Mouse (Mus musculus): ENCODE results near the gene Gabra4. TPM values are rescaled to one million over a fixed set of nuclear protein-coding genes. Genes with fewer than 3 reads are reported as not detected.
"Not testable (repeated sequence)": the region's sequence is repeated elsewhere in the genome, so short reads cannot be mapped to it uniquely, and the experiment has no call there.

Gabra4 gene
- polyA plus RNA-seq, 1 experiment = not detected

DNA sequence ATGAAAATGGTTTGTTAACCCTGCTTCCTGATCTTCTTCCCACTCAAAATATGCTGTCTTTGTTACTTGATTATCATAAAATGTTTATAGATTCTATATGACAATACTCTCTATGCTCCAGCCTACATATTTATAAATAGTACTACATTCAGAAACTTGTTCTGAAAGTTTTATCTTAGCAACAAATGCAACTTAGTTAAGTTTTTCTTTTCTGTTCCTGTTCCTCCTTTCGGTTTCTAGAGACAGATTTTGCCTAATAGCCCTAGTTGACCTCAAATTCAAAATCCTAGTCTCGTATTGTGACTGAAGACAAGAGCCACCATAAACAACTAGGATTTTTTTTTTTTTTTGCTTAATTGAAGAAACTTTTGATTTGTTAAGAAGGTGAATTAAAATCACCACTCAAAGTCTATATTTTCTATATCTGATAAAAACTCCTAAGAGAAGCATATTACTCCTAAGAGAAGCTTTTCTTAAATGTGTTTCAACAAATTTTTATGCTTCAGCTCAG lies 64.3 kb downstream of the Gabra4 start:
- Histone ChIP-seq H3K4me1 (ENCODE audit: control insufficient read depth, insufficient read depth, low read length) (no peaks in the 10 kb centered on the region), H3K4me3 (ENCODE audit: insufficient read depth, low read depth, low read length) (no peak overlapping the region), H3K27ac (ENCODE audit: insufficient read depth, low read depth, low read length) (no peak overlapping the region)
- no peak for TF ChIP-seq POLR2A (IDR thresholded peaks at IDR 0.05; ENCODE audit: insufficient read depth, low read depth, low read length)
- no peak for TF ChIP-seq CTCF (IDR thresholded peaks at IDR 0.05; ENCODE audit: insufficient read depth, low read depth, low read length)
- WGBS = 83% methylated on average over 2 of the region's 2 CpGs

DNA sequence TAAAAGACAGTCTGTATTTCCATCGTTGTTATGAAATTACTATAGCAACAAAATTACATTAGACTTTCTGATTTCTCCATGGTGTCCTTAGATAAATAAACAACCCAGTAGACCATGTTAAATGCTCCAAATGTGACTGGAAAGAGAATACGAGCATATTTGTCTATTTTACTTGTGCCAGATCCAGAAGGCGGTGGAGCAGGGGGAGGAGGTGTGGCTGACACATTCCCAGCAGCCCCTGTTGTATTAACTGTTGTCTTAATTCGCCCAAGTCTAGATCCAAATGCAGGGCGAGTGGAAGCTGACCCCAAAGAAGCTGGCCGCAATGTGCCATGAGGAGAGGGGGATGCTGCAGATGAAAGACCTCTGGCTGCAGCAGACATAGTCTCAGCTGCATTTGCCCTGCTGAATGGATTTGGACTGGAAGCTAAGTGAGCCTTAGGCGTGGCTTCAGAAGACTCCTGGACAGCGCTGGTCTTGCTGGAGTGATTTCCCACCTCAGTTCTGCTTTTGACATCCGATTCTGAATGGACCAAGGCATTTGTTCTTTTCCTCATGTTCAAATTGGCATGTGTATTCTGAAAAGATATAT lies 86.4 kb downstream of the Gabra4 start:
- TF ChIP-seq CTCF (IDR thresholded peaks at IDR 0.05; ENCODE audit: insufficient read depth, low read depth, low read length) (no peak), POLR2A (IDR thresholded peaks at IDR 0.05; ENCODE audit: insufficient read depth, low read depth, low read length) (0 out of 2 replicates have a peak, but pooled peaks have one; percentile 27)
- no peak overlapping the region for H3K4me3 ChIP-seq (ENCODE audit: insufficient read depth, low read depth, low read length)
- H3K4me1 ChIP-seq (ENCODE audit: control insufficient read depth, insufficient read depth, low read length) = 0 out of 2 replicates have a peak, but pooled peaks cover 2% of the 10 kb centered on the region
- WGBS = 73% methylated on average over 9 of the region's 9 CpGs
- no peak overlapping the region for H3K27ac ChIP-seq (ENCODE audit: insufficient read depth, low read depth, low read length)

DNA sequence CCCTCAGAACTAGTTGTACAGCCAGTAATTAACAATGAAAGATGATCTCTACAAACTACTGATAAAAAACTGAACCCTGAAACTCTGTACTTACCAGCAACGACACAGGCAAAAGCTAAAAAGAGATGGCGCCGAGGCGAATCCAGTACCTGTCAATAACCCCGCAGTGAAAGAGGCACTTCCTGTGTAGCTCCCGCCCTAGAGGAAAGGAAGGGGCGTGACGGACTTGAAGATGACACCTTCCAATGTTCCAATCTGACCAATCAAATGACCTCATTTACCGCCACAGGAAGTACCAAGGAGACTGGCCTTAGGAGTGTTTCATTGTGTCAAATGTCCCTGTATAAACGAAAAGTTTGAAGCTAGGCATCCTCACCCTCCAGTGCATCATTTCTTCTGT lies 110.0 kb downstream of the Gabra4 start, which contains the start of gene Cox7b2:
TSS of gene Cox7b2 (minus strand) at position 127 of the 400 bp plus-strand sequence.
- TF ChIP-seq CTCF (IDR thresholded peaks at IDR 0.05; ENCODE audit: insufficient read depth, low read depth, low read length) (no peak), POLR2A (IDR thresholded peaks at IDR 0.05; ENCODE audit: insufficient read depth, low read depth, low read length) (no peak)
- no peak within 1 kb of the TSS for H3K4me3 ChIP-seq (ENCODE audit: insufficient read depth, low read depth, low read length)
- no peaks in the 10 kb centered on the region for H3K4me1 ChIP-seq (ENCODE audit: control insufficient read depth, insufficient read depth, low read length)
- 94% methylated on average over 10 of the region's 10 CpGs for WGBS
- no peak within 1 kb of the TSS for H3K27ac ChIP-seq (ENCODE audit: insufficient read depth, low read depth, low read length)

DNA sequence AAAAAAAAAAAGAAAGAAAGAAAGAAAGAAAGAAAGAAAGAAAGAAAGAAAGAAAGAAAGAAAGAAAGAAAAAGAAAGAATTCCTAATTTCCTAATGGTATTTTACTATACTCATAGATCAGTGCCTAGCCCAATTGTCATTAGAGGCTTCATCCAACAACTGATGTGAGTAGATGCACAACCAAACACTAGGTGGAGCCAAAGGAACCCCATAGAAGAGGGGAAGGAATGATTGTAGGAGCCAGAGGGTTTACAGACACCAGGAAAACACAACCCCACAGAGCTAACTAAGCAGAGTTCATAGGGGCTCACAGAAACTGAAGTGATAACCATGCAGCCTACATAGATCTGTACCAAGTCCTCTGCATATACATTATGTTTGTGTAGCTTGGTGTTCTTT lies 112.6 kb downstream of the Gabra4 start:
- TF ChIP-seq CTCF (IDR thresholded peaks at IDR 0.05; ENCODE audit: insufficient read depth, low read depth, low read length) = no peak
- no peak for TF ChIP-seq POLR2A (IDR thresholded peaks at IDR 0.05; ENCODE audit: insufficient read depth, low read depth, low read length)
- H3K4me1 ChIP-seq (ENCODE audit: control insufficient read depth, insufficient read depth, low read length) = no peaks in the 10 kb centered on the region
- no peak overlapping the region for H3K27ac ChIP-seq (ENCODE audit: insufficient read depth, low read depth, low read length)
- H3K4me3 ChIP-seq (ENCODE audit: insufficient read depth, low read depth, low read length) = no peak overlapping the region

DNA sequence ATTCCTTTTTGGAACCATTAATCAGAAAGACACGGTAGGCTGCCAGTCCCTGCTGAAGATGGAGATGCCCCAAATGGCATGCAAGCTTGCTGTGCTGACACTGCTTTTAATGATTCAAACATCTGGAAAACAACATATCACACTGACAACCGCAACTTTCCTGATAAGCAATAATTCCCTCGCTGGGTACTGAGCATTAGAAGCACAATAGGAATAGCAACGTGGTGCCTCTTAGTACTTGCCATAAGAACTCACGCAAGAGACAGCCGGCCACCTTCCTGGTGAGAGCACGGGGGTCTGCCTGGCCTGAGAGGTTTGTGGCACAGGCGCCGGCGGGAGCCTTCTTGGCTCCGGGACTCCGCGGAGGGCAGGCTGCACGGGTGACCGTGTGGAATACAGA lies 132.6 kb downstream of the Gabra4 start:
- H3K4me1 ChIP-seq (ENCODE audit: control insufficient read depth, insufficient read depth, low read length); H3K4me3 ChIP-seq (ENCODE audit: insufficient read depth, low read depth, low read length); H3K27ac ChIP-seq (ENCODE audit: insufficient read depth, low read depth, low read length): not testable (repeated sequence)
- 81% methylated on average over 10 of the region's 15 CpGs for WGBS

Other genes starting within 250 kb of the Gabra4 start
- gene Cox7b2, start 110.1 kb downstream of the Gabra4 start, polyA plus RNA-seq (2012; ENCODE audit: insufficient read depth, insufficient read length, low replicate concordance, missing spikeins) = not detected in 2 replicates
- 22.0 and 33.2 TPM in 2 replicates for gene Gabrb1, start 195 bp downstream of the Gabra4 start, polyA plus RNA-seq (2012; ENCODE audit: insufficient read depth, insufficient read length, low replicate concordance, missing spikeins)

Measured in olfactory bulb, adult 2 months (tissue).